In genomic region chr2:74899973-74900372, GRCm38 (mm10) we compare ENCODE assay signal across 13 mouse cellular contexts.
A peak's percentile ranks its signal among the peaks of the same experiment; 100 is the strongest.
DNase-seq lines count a peak whose midpoint lies in the region; ATAC-seq and TF ChIP-seq lines count a peak whose summit lies in the region.
"Had no signal": no experiment of that assay in that cellular context is flagged by ENCODE, and none has a peak within 500 bp of the region (broad histone marks: within the 10 kb centered on the region; RNA-seq: fewer than 3 reads in every experiment).

No protein-coding gene starts in this region.

- no peak overlapping the region for H3K4me3 ChIP-seq in stomach, embryonic 15.5 days (replicated peaks)
- H3K4me3 ChIP-seq in stomach, postnatal 0 days (ENCODE audit: low read depth, low read length) = no peak overlapping the region
- H3K4me3 ChIP-seq in intestine, embryonic 15.5 days (replicated peaks) = no peak overlapping the region
- H3K4me3 ChIP-seq in lung, embryonic 14.5 days (ENCODE audit: low read depth, low read length) = no peak overlapping the region
- no peak overlapping the region for H3K4me3 ChIP-seq in heart, embryonic 10.5 days
- H3K4me3 ChIP-seq: erythroblast, embryonic 14.5 days; heart, embryonic 15.5 days; midbrain, embryonic 13.5 days had no signal

- no peak overlapping the region for H3K4me2 ChIP-seq in stomach, embryonic 15.5 days
- no peak overlapping the region for H3K4me2 ChIP-seq in stomach, postnatal 0 days (replicated peaks; ENCODE audit: low read depth)
- no peak overlapping the region for H3K4me2 ChIP-seq in intestine, embryonic 15.5 days (replicated peaks)
- H3K4me2 ChIP-seq in lung, embryonic 14.5 days = no peak overlapping the region
- H3K4me2 ChIP-seq: heart, embryonic 15.5 days; midbrain, embryonic 13.5 days had no signal

- H3K4me1 ChIP-seq in stomach, embryonic 15.5 days = peaks cover 5% of the 10 kb centered on the region; the same call in 1 of the 2 replicates
- H3K4me1 ChIP-seq in stomach, postnatal 0 days (replicated peaks; ENCODE audit: control insufficient read depth, insufficient read depth) = no peaks in the 10 kb centered on the region
- no peaks in the 10 kb centered on the region for H3K4me1 ChIP-seq in intestine, embryonic 15.5 days (replicated peaks)
- H3K4me1 ChIP-seq in lung, embryonic 14.5 days (ENCODE audit: insufficient read depth) = 0 out of 2 replicates have a peak, but pooled peaks cover 3% of the 10 kb centered on the region
- H3K4me1 ChIP-seq in heart, embryonic 10.5 days = peaks cover 14% of the 10 kb centered on the region
- H3K4me1 ChIP-seq: heart, embryonic 15.5 days; midbrain, embryonic 13.5 days had no signal

- no peak for TF ChIP-seq CTCF in stomach, postnatal 0 days (IDR thresholded peaks at IDR 0.05; ENCODE audit: low read depth)
- TF ChIP-seq CTCF in lung, embryonic 14.5 days (IDR thresholded peaks at IDR 0.05; ENCODE audit: low read depth) = no peak

- no peaks in the 10 kb centered on the region for H3K36me3 ChIP-seq in stomach, embryonic 15.5 days
- H3K36me3 ChIP-seq in stomach, postnatal 0 days (ENCODE audit: control insufficient read depth, insufficient read depth, low read length) = no peaks in the 10 kb centered on the region
- H3K36me3 ChIP-seq in intestine, embryonic 15.5 days = no peaks in the 10 kb centered on the region
- no peaks in the 10 kb centered on the region for H3K36me3 ChIP-seq in lung, embryonic 14.5 days (ENCODE audit: insufficient read depth)
- H3K36me3 ChIP-seq in heart, embryonic 10.5 days = no peaks in the 10 kb centered on the region
- H3K36me3 ChIP-seq: heart, embryonic 15.5 days; midbrain, embryonic 13.5 days had no signal

- no peaks in the 10 kb centered on the region for H3K9me3 ChIP-seq in stomach, embryonic 15.5 days
- no peaks in the 10 kb centered on the region for H3K9me3 ChIP-seq in stomach, postnatal 0 days (ENCODE audit: control insufficient read depth, low read length)
- H3K9me3 ChIP-seq in intestine, embryonic 15.5 days = no peaks in the 10 kb centered on the region
- H3K9me3 ChIP-seq in lung, embryonic 14.5 days (ENCODE audit: low read depth, low read length) = no peaks in the 10 kb centered on the region; the same call in 1 of the 2 replicates
- H3K9me3 ChIP-seq in heart, embryonic 10.5 days = no peaks in the 10 kb centered on the region
- H3K9me3 ChIP-seq: heart, embryonic 15.5 days; midbrain, embryonic 13.5 days had no signal

- 0 out of 2 replicates have a peak overlapping the region, but pooled peaks have one; percentile 26 for H3K27ac ChIP-seq in stomach, embryonic 15.5 days
- H3K27ac ChIP-seq in stomach, postnatal 0 days (replicated peaks) = no peak overlapping the region
- H3K27ac ChIP-seq in intestine, embryonic 15.5 days = no peak overlapping the region; the same call in 1 of the 2 replicates
- H3K27ac ChIP-seq in lung, embryonic 14.5 days (ENCODE audit: low read depth) = no peak overlapping the region
- no peak overlapping the region for H3K27ac ChIP-seq in heart, embryonic 10.5 days
- H3K27ac ChIP-seq: heart, embryonic 15.5 days; midbrain, embryonic 13.5 days had no signal

- 28% methylated on average over 5 of the region's 5 CpGs for WGBS in stomach, embryonic 15.5 days
- WGBS in stomach, postnatal 0 days = 31% methylated on average over 5 of the region's 5 CpGs
- WGBS in intestine, embryonic 15.5 days = 31% methylated on average over 5 of the region's 5 CpGs
- 24% methylated on average over 5 of the region's 5 CpGs for WGBS in lung, embryonic 14.5 days
- 37% methylated on average over 5 of the region's 5 CpGs for WGBS in heart, embryonic 10.5 days

- intact Hi-C loops in left cerebral cortex, postnatal 10 days (cut with DNase I) = no loop called here

- ATAC-seq in stomach, embryonic 15.5 days (ENCODE audit: insufficient read depth, low FRiP score, low read depth) = peak; percentile 22; the same call in 1 of the 2 replicates
- ATAC-seq in stomach, postnatal 0 days (ENCODE audit: low FRiP score, low TSS enrichment) = no peak; the same call in 1 of the 2 replicates
- ATAC-seq in intestine, embryonic 15.5 days = 0 out of 2 replicates have a peak, but pooled peaks have one; percentile 66
- ATAC-seq in lung, embryonic 14.5 days (ENCODE audit: insufficient read depth) = peak; percentile 87
- no peak for ATAC-seq in megakaryocyte-erythroid progenitor cell, adult 5-6 weeks (replicated peaks; ENCODE audit: low FRiP score, low TSS enrichment, poor library complexity, severe bottlenecking)
- ATAC-seq: activated CD4-positive, CD25-positive, alpha-beta regulatory T cell, adult 4 months; midbrain, embryonic 13.5 days had no signal

- 0 out of 2 replicates have a peak, but pooled peaks cover 3% of the 10 kb centered on the region for H3K27me3 ChIP-seq in stomach, embryonic 15.5 days (replicated peaks)
- no peaks in the 10 kb centered on the region for H3K27me3 ChIP-seq in stomach, postnatal 0 days (ENCODE audit: control insufficient read depth, insufficient read depth, low read length)
- H3K27me3 ChIP-seq in intestine, embryonic 15.5 days (replicated peaks) = no peaks in the 10 kb centered on the region
- no peaks in the 10 kb centered on the region for H3K27me3 ChIP-seq in lung, embryonic 14.5 days (ENCODE audit: insufficient read depth, low read length)
- H3K27me3 ChIP-seq in heart, embryonic 10.5 days (ENCODE audit: insufficient read depth, poor library complexity, severe bottlenecking) = no peaks in the 10 kb centered on the region
- H3K27me3 ChIP-seq: heart, embryonic 15.5 days; midbrain, embryonic 13.5 days had no signal

- no peak overlapping the region for H3K9ac ChIP-seq in stomach, embryonic 15.5 days
- no peak overlapping the region for H3K9ac ChIP-seq in stomach, postnatal 0 days (ENCODE audit: low read length)
- H3K9ac ChIP-seq in intestine, embryonic 15.5 days = no peak overlapping the region
- H3K9ac ChIP-seq in lung, embryonic 14.5 days = no peak overlapping the region
- H3K9ac ChIP-seq: heart, embryonic 15.5 days; midbrain, embryonic 13.5 days had no signal

- TF ChIP-seq EP300 in stomach, postnatal 0 days (optimal IDR thresholded peaks at IDR 0.05) = no peak

- DNase-seq in stomach, postnatal 0 days (ENCODE audit: low spot score) = no peak
- DNase-seq in lung, embryonic 14.5 days = peak; percentile 80
- no peak for DNase-seq in right cerebral cortex, postnatal 14 days
- DNase-seq in left cerebral cortex, postnatal 10 days (ENCODE audit: extremely low spot score in 1 of 2, low spot score in 2 of 2) = no peak
- no peak for DNase-seq in heart, embryonic 10.5 days (ENCODE audit: low spot score)
- DNase-seq: cerebellum, adult 11-12 months had no signal

Comparison
In these comparisons a context has a peak if more than half of its experiments do, and no peak if none do; other contexts are left out.
1. ATAC-seq: peak in stomach, embryonic 15.5 days (single experiment), intestine, embryonic 15.5 days (single experiment) and lung, embryonic 14.5 days (single experiment); none in stomach, postnatal 0 days (single experiment) and megakaryocyte-erythroid progenitor cell, adult 5-6 weeks (single experiment).